Comparison of ENCODE assay signal across 13 mouse cellular contexts in genomic region chr13:112363746-112364145, GRCm38 (mm10).
"Had no signal": no experiment of that assay in that cellular context is flagged by ENCODE, and none has a peak within 500 bp of the region (broad histone marks: within the 10 kb centered on the region; RNA-seq: fewer than 3 reads in every experiment).

No protein-coding gene starts in this region.

- H3K9ac ChIP-seq: liver, embryonic 13.5 days; liver, postnatal 0 days; lung, embryonic 15.5 days; midbrain, embryonic 13.5 days; neural tube, embryonic 15.5 days; stomach, embryonic 15.5 days had no signal

- ATAC-seq: liver, postnatal 0 days; midbrain, embryonic 13.5 days had no signal

- DNase-seq: kidney, adult 18-20 months; kidney, postnatal 14 days; liver; liver, embryonic 13.5 days; liver, postnatal 0 days; lung, postnatal 14 days; right cerebral cortex, postnatal 4 days; thymus, postnatal 4 days had no signal

- H3K4me1 ChIP-seq: liver, embryonic 13.5 days; neural tube, embryonic 15.5 days; stomach, embryonic 15.5 days had no signal

- H3K27ac ChIP-seq: left cerebral cortex, adult 2 months; liver, embryonic 13.5 days; lung, embryonic 15.5 days; midbrain, embryonic 13.5 days; neural tube, embryonic 15.5 days; stomach, embryonic 15.5 days had no signal

- H3K4me2 ChIP-seq: liver, embryonic 13.5 days; lung, embryonic 15.5 days; midbrain, embryonic 13.5 days; neural tube, embryonic 15.5 days; stomach, embryonic 15.5 days had no signal

- H3K4me3 ChIP-seq: left cerebral cortex, adult 2 months; liver, embryonic 13.5 days; lung, embryonic 15.5 days; midbrain, embryonic 13.5 days; neural tube, embryonic 15.5 days; stomach, embryonic 15.5 days had no signal

- H3K27me3 ChIP-seq: liver, embryonic 13.5 days; lung, embryonic 15.5 days; midbrain, embryonic 13.5 days; neural tube, embryonic 15.5 days; stomach, embryonic 15.5 days had no signal

- H3K9me3 ChIP-seq: liver, embryonic 13.5 days; lung, embryonic 15.5 days; midbrain, embryonic 13.5 days; neural tube, embryonic 15.5 days; stomach, embryonic 15.5 days had no signal

- H3K36me3 ChIP-seq: liver, embryonic 13.5 days; lung, embryonic 15.5 days; midbrain, embryonic 13.5 days; neural tube, embryonic 15.5 days; stomach, embryonic 15.5 days had no signal
